Mouse (Mus musculus) large intestine, adult 2 months (tissue): ENCODE measurements around the gene Anxa4. TPM values are rescaled to one million over a fixed set of nuclear protein-coding genes. Genes with fewer than 3 reads are reported as not detected.

Source experiments
- DNase-seq: peaks from one replicate; pipeline ENCODE4 v3.0.0-alpha.2; 2012; ENCODE audit warnings: low read depth, low spot score
- WGBS: fragments of 180-500 bp; shearing (Covaris S2); methylation state at CpG from one replicate; pipeline ENCODE4 v1.1.7; 2018; 5-methylcytosine and 5-hydroxymethylcytosine counted together
- polyA plus RNA-seq: library from polyadenylated mRNA; depleted of rRNA; stranded (reverse); fragments of >200 nt; gene quantifications from 2 replicates; pipeline ENCODE4 v1.2.3, GENCODE M21; 2012

The Anxa4 gene
- polyA plus RNA-seq, 1 experiment = 290 TPM

GRCm38 (mm10) chr6:86804646-86805045 lies 11.3 kb upstream of the Anxa4 start:
- DNase-seq = no peak
- 65% methylated on average over 3 of the region's 3 CpGs for WGBS

- 21% methylated on average over 11 of the region's 11 CpGs for WGBS
- DNase-seq = no peak
Observed at GRCm38 (mm10) chr6:86801431-86801830, 8.0 kb upstream of the Anxa4 start.

- DNase-seq = no peak
- WGBS = 89% methylated on average over 3 of the region's 3 CpGs
Observed at GRCm38 (mm10) chr6:86800467-86800866, 7.1 kb upstream of the Anxa4 start.

- DNase-seq = peak; percentile 87
- WGBS = 20% methylated on average over 4 of the region's 4 CpGs
Observed at GRCm38 (mm10) chr6:86797455-86797854, 4.1 kb upstream of the Anxa4 start.

- WGBS = 35% methylated on average over 5 of the region's 5 CpGs
- no peak for DNase-seq
Observed at GRCm38 (mm10) chr6:86793957-86794356, 573 bp upstream of the Anxa4 start.

GRCm38 (mm10) chr6:86790351-86790943 lies 2.9 kb downstream of the Anxa4 start:
- no peak for DNase-seq
- 35% methylated on average over 10 of the region's 10 CpGs for WGBS

- DNase-seq = no peak
- 89% methylated on average over 4 of the region's 4 CpGs for WGBS
Observed at GRCm38 (mm10) chr6:86788242-86788641, 5.1 kb downstream of the Anxa4 start.

- WGBS = 98% methylated on average over 3 of the region's 3 CpGs
Observed at GRCm38 (mm10) chr6:86786545-86786944, 6.8 kb downstream of the Anxa4 start.

GRCm38 (mm10) chr6:86784739-86785138 lies 8.6 kb downstream of the Anxa4 start:
- 85% methylated on average over 3 of the region's 3 CpGs for WGBS
- DNase-seq = no peak

More at GRCm38 (mm10) chr6:86786545-86786944, 6.8 kb downstream of the Anxa4 start:
- no peak for DNase-seq

- no peak for DNase-seq
- 40% methylated on average over 3 of the region's 3 CpGs for WGBS
Observed at GRCm38 (mm10) chr6:86782342-86782741, 11.0 kb downstream of the Anxa4 start.

GRCm38 (mm10) chr6:86781361-86781957 lies 11.9 kb downstream of the Anxa4 start:
- no peak for DNase-seq
- 50% methylated on average over 2 of the region's 2 CpGs for WGBS

- WGBS = 88% methylated on average over 10 of the region's 10 CpGs
- DNase-seq = no peak
Observed at GRCm38 (mm10) chr6:86778910-86779594, 14.3 kb downstream of the Anxa4 start.

- WGBS = 51% methylated on average over 3 of the region's 3 CpGs
- DNase-seq = no peak
Observed at GRCm38 (mm10) chr6:86777181-86777580, 16.2 kb downstream of the Anxa4 start.

- WGBS = 50% methylated on average over 4 of the region's 4 CpGs
- no peak for DNase-seq
Observed at GRCm38 (mm10) chr6:86776706-86777071, 16.7 kb downstream of the Anxa4 start.

- WGBS = 61% methylated on average over 8 of the region's 8 CpGs
- no peak for DNase-seq
Observed at GRCm38 (mm10) chr6:86776001-86776705, 17.2 kb downstream of the Anxa4 start.

- DNase-seq = no peak
- WGBS = 40% methylated on average over 6 of the region's 6 CpGs
Observed at GRCm38 (mm10) chr6:86774937-86775336, 18.4 kb downstream of the Anxa4 start.

GRCm38 (mm10) chr6:86773830-86774229 lies 19.6 kb downstream of the Anxa4 start:
- 76% methylated on average over 4 of the region's 4 CpGs for WGBS

GRCm38 (mm10) chr6:86772631-86773030 lies 20.8 kb downstream of the Anxa4 start:
- 22% methylated on average over 7 of the region's 7 CpGs for WGBS

More at GRCm38 (mm10) chr6:86773830-86774229, 19.6 kb downstream of the Anxa4 start:
- no peak for DNase-seq

GRCm38 (mm10) chr6:86768938-86769337 lies 24.4 kb downstream of the Anxa4 start:
- WGBS = 78% methylated on average over 4 of the region's 4 CpGs
- no peak for DNase-seq

More at GRCm38 (mm10) chr6:86772631-86773030, 20.8 kb downstream of the Anxa4 start:
- peak; percentile 78 for DNase-seq

GRCm38 (mm10) chr6:86768186-86768776 lies 25.1 kb downstream of the Anxa4 start:
- WGBS = 34% methylated on average over 4 of the region's 4 CpGs
- no peak for DNase-seq
